Mouse (Mus musculus) brain, embryonic 14.5 days (tissue): ENCODE results near the gene Ephb1. TPM values are rescaled to one million over a fixed set of nuclear protein-coding genes. Genes with fewer than 3 reads are reported as not detected.
A peak's percentile ranks its signal among the peaks of the same experiment; 100 is the strongest.

Experiments
- DNase-seq: peaks from one replicate; pipeline ENCODE4 v3.0.0-alpha.2; 2011; ENCODE audit warnings: low read depth
- CTCF ChIP-seq: fragments of 200-500 bp; IDR thresholded peaks from 2 replicates; pipeline ENCODE4 v1.5.1; 2012; ENCODE audit warnings: inconsistent platforms, mild to moderate bottlenecking, moderate library complexity, borderline replicate concordance; ENCODE audit not compliant: insufficient read depth, insufficient read length; ENCODE audit errors: extremely low read depth
- POLR2A ChIP-seq: fragments of 200-500 bp; IDR thresholded peaks from 2 replicates; pipeline ENCODE4 v1.6.1; 2012; ENCODE audit warnings: mild to moderate bottlenecking, inconsistent platforms, borderline replicate concordance; ENCODE audit not compliant: poor library complexity, insufficient read depth, insufficient read length, severe bottlenecking; ENCODE audit errors: extremely low read depth
- polyA plus RNA-seq: library from polyadenylated mRNA; depleted of rRNA; stranded (reverse); fragments of >200 nt; gene quantifications from 2 replicates; pipeline ENCODE4 v1.2.3, GENCODE M21; 2012; rRNA removed

The Ephb1 gene
- 45.8 and 85.2 TPM in 2 replicates for polyA plus RNA-seq

- TF ChIP-seq POLR2A (peak; percentile 52; the same call in 1 of the 2 replicates), CTCF (peak; percentile 100)
- DNase-seq: peak; percentile 99
Measured at GRCm38 (mm10) chr9:102354561-102354973, at the start of gene Ephb1. Gene Ephb1 (minus strand): TSS chr9:102354693.

GRCm38 (mm10) chr9:102403086-102404021 is 48.9 kb upstream of the Ephb1 start:
- TF ChIP-seq CTCF: peak; percentile 86
- TF ChIP-seq POLR2A: no peak
- DNase-seq: peak; percentile 82

GRCm38 (mm10) chr9:102402671-102403070 is 48.2 kb upstream of the Ephb1 start:
- no peak for DNase-seq
- TF ChIP-seq POLR2A (no peak), CTCF (no peak)

GRCm38 (mm10) chr9:102388266-102388665 is 33.8 kb upstream of the Ephb1 start:
- no peak for TF ChIP-seq POLR2A
- no peak for TF ChIP-seq CTCF
- DNase-seq: no peak

GRCm38 (mm10) chr9:102386816-102387215 is 32.3 kb upstream of the Ephb1 start:
- DNase-seq: no peak
- TF ChIP-seq POLR2A: no peak
- TF ChIP-seq CTCF: no peak

- DNase-seq: no peak
- TF ChIP-seq CTCF (no peak), POLR2A (no peak)
Measured at GRCm38 (mm10) chr9:102380235-102380634, 25.7 kb upstream of the Ephb1 start.

GRCm38 (mm10) chr9:102374661-102375060 is 20.2 kb upstream of the Ephb1 start:
- TF ChIP-seq POLR2A (no peak), CTCF (no peak)
- no peak for DNase-seq

GRCm38 (mm10) chr9:102373886-102374285 is 19.4 kb upstream of the Ephb1 start:
- TF ChIP-seq CTCF (no peak), POLR2A (no peak)
- DNase-seq: no peak

GRCm38 (mm10) chr9:102371936-102372335 is 17.4 kb upstream of the Ephb1 start:
- no peak for TF ChIP-seq POLR2A
- no peak for TF ChIP-seq CTCF
- DNase-seq: no peak

- peak; percentile 24 for DNase-seq
- TF ChIP-seq POLR2A: no peak
- TF ChIP-seq CTCF: no peak
Measured at GRCm38 (mm10) chr9:102371036-102371770, 16.7 kb upstream of the Ephb1 start.

GRCm38 (mm10) chr9:102370141-102370540 is 15.6 kb upstream of the Ephb1 start:
- no peak for DNase-seq
- TF ChIP-seq POLR2A (no peak), CTCF (no peak)
